Mouse (Mus musculus) kidney, embryonic 16.5 days (tissue): ENCODE data around the gene Atg4d. TPM values are rescaled to one million over a fixed set of nuclear protein-coding genes. Genes with fewer than 3 reads are reported as not detected.
"Not testable (repeated sequence)": the region's sequence is repeated elsewhere in the genome, so short reads cannot be mapped to it uniquely, and the experiment has no call there.

Experiments
- ATAC-seq: fragments of 200-750 bp; cut with Nextera tagmentation; 2 replicates; pipeline ENCODE4 v1.8.0; 2017; ENCODE audit warnings: moderate TSS enrichment; ENCODE audit not compliant: low FRiP score, low TSS enrichment
- H3K27ac ChIP-seq: fragments of 300-500 bp; sonication (generic); 2 replicates; pipeline ENCODE4 v1.5.1; 2014; ENCODE audit warnings: low read length
- H3K27me3 ChIP-seq: fragments of 300-500 bp; sonication (generic); 2 replicates; pipeline ENCODE4 v1.6.1; 2014; ENCODE audit warnings: low read length, control low read depth, mixed read lengths; ENCODE audit not compliant: insufficient read depth
- H3K36me3 ChIP-seq: fragments of 300-500 bp; sonication (generic); 2 replicates; pipeline ENCODE4 v1.6.1; 2014; ENCODE audit warnings: low read length, control low read depth, mixed read lengths; ENCODE audit not compliant: insufficient read depth
- H3K4me1 ChIP-seq: fragments of 300-500 bp; sonication (generic); 2 replicates; pipeline ENCODE4 v1.6.1; 2014; ENCODE audit warnings: low read length, control low read depth, mixed read lengths; ENCODE audit not compliant: insufficient read depth
- H3K4me2 ChIP-seq: fragments of 300-500 bp; sonication (generic); replicated peaks from 2 replicates; pipeline ENCODE4 v1.6.1; 2014; ENCODE audit warnings: low read depth, low read length
- H3K4me3 ChIP-seq: fragments of 300-500 bp; sonication (generic); 2 replicates; pipeline ENCODE4 v1.5.1; 2014; ENCODE audit warnings: mild to moderate bottlenecking, low read length
- H3K9ac ChIP-seq: fragments of 300-500 bp; sonication (generic); replicated peaks from 2 replicates; pipeline ENCODE4 v1.6.1; 2014; ENCODE audit warnings: low read length
- H3K9me3 ChIP-seq: fragments of 300-500 bp; sonication (generic); 2 replicates; pipeline ENCODE4 v1.6.1; 2016; ENCODE audit warnings: low read length, control low read depth
- WGBS: fragments of 180-500 bp; shearing (Covaris S2); extraction: QIAGEN DNeasy Blood & Tissue Kit; methylation state at CpG from one replicate; pipeline ENCODE4 v1.1.7; 2014; 5-methylcytosine and 5-hydroxymethylcytosine counted together
- polyA plus RNA-seq: library from polyadenylated mRNA; unstranded; fragments of >200 nt; fragmentation: Nextera tagmentation; extraction: Ambion mirVana; gene quantifications from 2 replicates; pipeline ENCODE4 v1.2.1, GENCODE M21; 2015

The Atg4d gene
- polyA plus RNA-seq, 1 experiment from 2014 or later, result 64.1 TPM

DNA sequence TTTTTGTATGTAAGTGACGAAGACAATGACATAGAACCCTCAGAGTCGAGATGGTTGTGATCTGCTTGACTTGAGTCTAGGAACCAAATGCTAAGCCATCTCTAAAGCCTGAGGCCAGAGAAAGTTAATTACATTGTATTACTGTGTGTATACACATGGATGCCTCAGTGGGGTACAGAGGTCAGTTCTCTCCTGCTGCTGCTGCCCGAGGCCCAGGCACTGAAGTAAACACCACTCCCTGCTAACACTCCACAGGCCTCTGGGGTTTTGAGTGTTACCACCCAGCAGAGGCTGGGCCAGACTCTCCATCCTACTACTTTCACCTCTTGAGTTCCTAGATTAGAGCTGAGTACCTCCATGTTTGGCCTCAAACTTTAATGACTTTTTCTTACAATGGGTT lies 18.9 kb downstream of the Atg4d start:
- peaks cover 20% of the 10 kb centered on the region for H3K4me1 ChIP-seq
- no peak for ATAC-seq
- H3K4me3 ChIP-seq, result no peak overlapping the region
- H3K27me3 ChIP-seq, result no peaks in the 10 kb centered on the region
- H3K4me2 ChIP-seq, result no peak overlapping the region
- peaks cover 52% of the 10 kb centered on the region for H3K36me3 ChIP-seq
- WGBS, result 79% methylated on average over 3 of the region's 3 CpGs
- no peaks in the 10 kb centered on the region for H3K9me3 ChIP-seq
- H3K9ac ChIP-seq, result 0 out of 2 replicates have a peak overlapping the region, but pooled peaks have one; percentile 8
- no peak overlapping the region for H3K27ac ChIP-seq

DNA sequence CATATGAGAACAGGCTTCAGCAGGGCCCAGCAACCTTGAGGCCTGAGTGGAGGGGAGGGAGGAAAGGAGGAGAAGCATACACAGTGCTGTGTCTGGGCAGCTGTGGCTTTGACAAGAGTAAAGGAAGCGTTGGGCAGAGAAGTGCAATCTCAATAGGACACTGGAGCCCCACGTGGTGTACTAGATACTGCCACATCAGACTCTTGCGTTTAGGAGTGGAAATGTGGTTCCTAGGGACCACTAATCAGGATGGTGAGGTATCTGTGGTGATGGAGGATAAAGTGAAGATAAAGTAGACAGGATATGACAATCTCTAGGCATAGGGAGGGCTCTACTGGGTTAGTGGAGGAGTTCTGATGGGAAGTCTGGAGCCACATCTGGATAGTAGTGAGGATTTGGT lies 21.7 kb downstream of the Atg4d start:
- Histone ChIP-seq H3K4me2 (peak overlapping the region; percentile 75), H3K27ac (no peak overlapping the region), H3K4me3 (peak overlapping the region; percentile 71), H3K9ac (peak overlapping the region; percentile 79), H3K9me3 (no peaks in the 10 kb centered on the region), H3K27me3 (no peaks in the 10 kb centered on the region), H3K36me3 (peaks cover 27% of the 10 kb centered on the region), H3K4me1 (peaks cover 34% of the 10 kb centered on the region)
- WGBS, result 63% methylated on average over 3 of the region's 3 CpGs
- no peak for ATAC-seq

DNA sequence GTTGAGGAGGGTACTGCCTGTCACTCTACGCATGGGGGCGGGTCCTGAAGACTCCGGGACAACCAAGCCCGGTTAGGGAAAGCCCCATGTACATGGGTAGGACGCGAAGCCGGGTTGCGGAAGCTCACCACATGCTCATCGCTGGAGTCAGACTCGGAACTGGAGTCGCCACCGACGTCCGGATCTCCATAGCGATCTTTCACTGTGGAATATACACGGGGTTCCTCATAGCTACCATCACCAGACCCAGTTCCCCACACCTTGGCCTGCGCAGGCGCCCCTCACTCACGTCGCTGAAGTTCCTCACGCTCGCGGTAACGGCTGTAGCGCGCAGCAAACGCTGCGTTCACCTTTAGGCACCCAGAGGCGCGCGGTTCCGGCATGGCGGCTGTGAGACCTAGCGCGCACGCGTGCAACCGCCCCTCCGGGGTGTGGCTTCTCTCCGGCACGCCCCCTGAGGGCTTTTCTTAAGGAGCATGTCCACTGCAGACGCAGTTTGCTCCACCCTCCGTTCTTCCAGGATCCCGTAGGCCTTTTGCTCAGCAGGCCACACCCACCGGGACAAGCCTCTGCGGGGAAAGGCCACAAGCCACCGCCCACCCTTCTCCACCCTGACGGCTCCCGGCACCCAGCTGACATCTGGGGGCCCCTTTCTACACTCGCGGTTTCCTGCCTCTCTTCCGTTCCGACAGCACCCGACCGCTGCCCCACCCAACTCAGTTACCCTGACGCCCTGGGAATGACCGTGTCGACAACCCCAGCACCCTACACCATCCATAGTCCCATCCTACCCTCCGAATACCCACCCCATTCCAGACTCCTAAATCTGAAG lies 22.7 kb downstream of the Atg4d start, which contains the start of gene Kri1:
TSS of gene Kri1 (minus strand) at position 399 of the 832 bp plus-strand sequence.
- Histone ChIP-seq H3K4me2 (peak within 1 kb of the TSS; percentile 75), H3K36me3 (peaks cover 19% of the 10 kb centered on the region), H3K4me1 (peaks cover 34% of the 10 kb centered on the region), H3K4me3 (peak within 1 kb of the TSS; percentile 71), H3K27me3 (no peaks in the 10 kb centered on the region), H3K9me3 (no peaks in the 10 kb centered on the region), H3K27ac (peak within 1 kb of the TSS; percentile 90), H3K9ac (peak within 1 kb of the TSS; percentile 79)
- under 1% methylated on average over 59 of the region's 59 CpGs for WGBS
- ATAC-seq, result peak; percentile 72

DNA sequence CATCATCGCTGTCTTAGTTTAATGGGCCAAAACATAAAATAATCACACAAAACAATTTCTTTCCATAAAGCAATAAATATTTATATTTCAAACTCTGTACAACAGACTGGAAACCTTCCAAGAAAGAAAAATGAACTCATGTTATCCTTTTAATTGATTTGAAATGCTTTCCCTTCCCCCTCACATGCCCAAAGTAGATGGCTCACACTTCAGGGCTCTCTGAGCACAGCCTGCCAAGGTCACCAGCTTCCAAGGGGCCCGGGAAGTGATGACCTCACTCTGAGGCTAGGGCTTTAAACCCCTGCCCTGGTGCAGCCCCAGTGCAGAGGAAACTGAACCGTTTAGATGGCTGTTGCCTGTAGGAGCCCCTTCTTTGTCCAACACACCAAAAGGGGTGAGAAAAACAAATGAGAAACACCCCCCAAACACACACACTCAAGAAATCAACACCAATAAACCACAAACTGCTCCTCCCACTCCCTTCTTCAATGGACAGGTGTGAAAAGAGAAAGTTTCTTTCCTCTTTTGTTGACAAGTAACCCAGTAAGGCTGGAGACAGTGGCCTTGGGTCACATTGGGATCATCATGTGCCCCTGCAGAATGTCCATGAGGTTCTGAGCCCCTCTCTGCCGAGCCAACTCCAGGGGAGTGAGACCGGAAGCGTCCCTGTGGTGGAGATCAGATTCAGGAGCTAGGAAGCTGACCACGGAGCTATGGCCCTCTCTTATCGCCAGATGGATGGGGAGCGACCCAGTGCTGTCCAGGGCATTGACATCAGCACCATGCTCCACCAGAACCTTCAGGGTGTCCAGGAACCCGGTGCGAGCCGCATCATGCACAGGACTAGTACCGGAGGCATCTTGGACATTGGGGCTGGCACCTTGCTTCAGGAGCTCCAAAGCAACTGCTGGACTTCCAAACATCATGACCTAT lies 23.6 kb downstream of the Atg4d start:
- H3K36me3 ChIP-seq, result peaks cover 15% of the 10 kb centered on the region
- H3K27me3 ChIP-seq, result no peaks in the 10 kb centered on the region
- peak overlapping the region; percentile 90 for H3K27ac ChIP-seq
- H3K4me2 ChIP-seq, result peak overlapping the region; percentile 75
- ATAC-seq, result no peak
- peak overlapping the region; percentile 79 for H3K9ac ChIP-seq
- peak overlapping the region; percentile 71 for H3K4me3 ChIP-seq
- H3K9me3 ChIP-seq, result no peaks in the 10 kb centered on the region
- peaks cover 34% of the 10 kb centered on the region for H3K4me1 ChIP-seq
- WGBS, result 71% methylated on average over 13 of the region's 13 CpGs

DNA sequence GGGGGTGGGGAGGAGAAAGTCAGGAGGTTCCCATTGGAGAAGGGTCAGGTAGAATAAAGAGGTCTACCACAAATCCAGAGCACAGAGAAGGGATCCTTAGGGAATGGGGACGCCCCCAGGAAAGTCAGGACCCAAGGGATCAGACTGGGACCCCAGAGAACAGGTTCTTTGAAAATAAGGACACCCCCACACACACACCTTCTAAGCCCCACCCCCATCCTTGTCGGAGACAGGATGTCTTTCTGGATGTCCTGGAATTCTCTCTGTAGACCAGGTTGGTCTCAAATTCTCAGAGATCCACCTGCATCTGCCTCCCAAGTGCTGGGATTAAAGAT lies 24.2 kb downstream of the Atg4d start:
- Histone ChIP-seq H3K9ac (no peak overlapping the region), H3K4me1 (peaks cover 34% of the 10 kb centered on the region), H3K27ac (no peak overlapping the region; the same call in 1 of the 2 replicates), H3K9me3 (no peaks in the 10 kb centered on the region), H3K27me3 (no peaks in the 10 kb centered on the region), H3K4me2 (peak overlapping the region; percentile 69), H3K36me3 (peaks cover 9% of the 10 kb centered on the region), H3K4me3 (peak overlapping the region; percentile 84)
- WGBS, result 79% methylated on average over 2 of the region's 2 CpGs
- no peak for ATAC-seq

DNA sequence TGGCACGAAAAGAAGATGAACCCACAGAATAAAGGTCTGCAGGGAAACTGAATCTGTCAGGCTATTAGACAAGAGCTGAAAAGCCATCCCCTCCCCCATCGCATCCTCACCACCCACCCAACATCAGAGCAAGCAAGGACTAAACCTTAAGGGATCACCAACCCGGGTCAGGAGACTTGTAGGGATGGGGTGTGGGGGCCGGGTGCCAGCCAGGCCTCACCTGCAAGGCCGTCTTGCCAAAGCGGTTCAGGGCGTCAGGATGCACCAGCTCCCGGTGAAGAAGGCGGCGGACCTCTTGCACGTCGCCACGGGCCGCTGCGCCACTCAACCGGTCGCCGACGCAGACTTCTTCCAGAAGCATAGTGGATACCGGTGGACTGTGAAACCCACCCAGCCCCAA lies 25.5 kb downstream of the Atg4d start:
- Histone ChIP-seq H3K4me2 (peak overlapping the region; percentile 69), H3K4me1 (peaks cover 34% of the 10 kb centered on the region), H3K36me3 (peaks cover 6% of the 10 kb centered on the region; the same call in 1 of the 2 replicates), H3K9ac (peak overlapping the region; percentile 87), H3K4me3 (peak overlapping the region; percentile 84), H3K27me3 (no peaks in the 10 kb centered on the region), H3K9me3 (no peaks in the 10 kb centered on the region), H3K27ac (peak overlapping the region; percentile 85)
- no peak for ATAC-seq
- WGBS, result under 1% methylated on average over 20 of the region's 20 CpGs

DNA sequence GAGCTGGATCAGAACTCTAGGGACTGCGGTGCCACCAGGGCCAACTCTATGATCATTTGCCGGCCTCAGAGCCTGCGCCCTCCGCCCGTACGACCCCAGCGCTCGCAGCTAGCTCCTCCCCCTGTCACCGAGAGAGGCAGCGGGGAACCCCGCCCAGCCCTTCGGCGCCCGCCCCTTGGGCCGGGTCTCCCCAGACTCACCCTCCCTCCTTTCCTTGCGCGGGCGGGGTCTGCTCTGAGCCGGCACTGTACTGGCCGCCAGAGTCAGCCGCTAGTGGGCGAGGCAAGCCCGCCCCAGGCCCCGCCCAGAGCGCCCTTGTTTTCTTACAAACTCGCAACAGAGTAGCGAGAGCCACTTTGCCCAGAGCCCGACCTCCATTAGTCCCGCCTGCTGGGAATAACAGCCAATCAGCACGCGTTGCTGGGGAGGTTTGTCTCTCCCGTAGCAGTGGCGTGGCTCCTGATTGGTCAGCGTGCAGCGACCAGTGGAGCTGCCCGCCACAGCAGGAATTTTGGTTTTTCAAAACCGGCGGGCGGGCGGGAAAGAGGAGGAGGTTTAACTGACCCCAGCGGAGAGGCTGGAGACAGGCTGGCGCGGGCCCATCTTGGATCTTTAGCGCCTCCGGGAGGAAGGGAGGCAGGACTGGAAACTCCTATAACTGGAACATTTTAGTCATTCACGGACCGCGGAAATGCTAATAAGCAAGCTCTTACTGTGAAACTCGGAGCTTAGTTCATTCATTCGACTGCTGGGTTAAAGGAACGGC lies 26.1 kb downstream of the Atg4d start, which contains the start of gene Cdkn2d:
TSS of gene Cdkn2d (minus strand) at position 386 of the 766 bp plus-strand sequence.
- Histone ChIP-seq H3K36me3 (peaks cover 6% of the 10 kb centered on the region; the same call in 1 of the 2 replicates), H3K4me1 (peaks cover 34% of the 10 kb centered on the region), H3K9me3 (no peaks in the 10 kb centered on the region), H3K9ac (peak within 1 kb of the TSS; percentile 87), H3K27me3 (no peaks in the 10 kb centered on the region), H3K27ac (peak within 1 kb of the TSS; percentile 96), H3K4me3 (peak within 1 kb of the TSS; percentile 84), H3K4me2 (peak within 1 kb of the TSS; percentile 69)
- ATAC-seq, result peak; percentile 97
- WGBS, result under 1% methylated on average over 41 of the region's 51 CpGs

DNA sequence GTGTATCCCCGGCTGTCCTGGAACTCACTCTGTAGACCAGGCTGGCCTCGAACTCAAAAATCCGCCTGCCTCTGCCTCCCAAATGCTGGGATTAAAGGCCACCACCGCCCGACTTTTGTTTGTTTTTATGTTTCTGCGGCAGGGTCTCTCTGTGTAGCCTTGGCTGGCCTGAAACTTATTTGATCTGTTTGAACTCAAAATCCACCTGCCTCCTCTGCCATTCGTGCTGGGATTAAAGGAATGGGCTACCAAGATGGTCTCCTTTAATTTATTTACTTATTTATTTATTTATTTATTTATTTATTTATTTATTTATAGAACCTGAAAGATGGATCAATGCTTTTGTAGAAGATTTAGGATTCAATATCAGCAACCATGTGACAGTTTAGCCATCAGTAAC lies 26.8 kb downstream of the Atg4d start:
- Histone ChIP-seq H3K4me2 (peak overlapping the region; percentile 56), H3K4me3 (peak overlapping the region; percentile 84), H3K27ac (peak overlapping the region; percentile 96), H3K4me1 (peaks cover 27% of the 10 kb centered on the region), H3K9ac (peak overlapping the region; percentile 68)
- H3K27me3 ChIP-seq, ATAC-seq, H3K36me3 ChIP-seq, H3K9me3 ChIP-seq: not testable (repeated sequence)
- WGBS, result 16% methylated on average over 7 of the region's 7 CpGs

DNA sequence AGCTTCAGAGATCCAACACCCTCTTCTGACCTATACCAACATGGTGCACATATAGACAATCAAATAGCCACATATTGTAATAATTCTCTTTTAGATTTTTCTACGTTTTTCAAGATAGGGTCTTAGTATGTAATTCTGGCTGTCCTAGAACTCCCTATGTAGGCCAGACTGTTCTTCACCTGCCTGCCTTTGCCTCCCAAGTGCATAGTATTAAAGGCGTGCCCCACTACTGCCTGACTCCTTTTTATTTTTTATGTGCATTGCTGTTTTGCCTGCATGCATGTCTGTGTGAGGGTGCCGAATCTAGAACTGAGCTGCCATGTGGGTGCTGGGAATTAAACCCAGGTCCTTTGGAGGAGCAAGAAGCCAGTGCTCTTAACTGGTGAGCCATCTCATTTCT lies 27.2 kb downstream of the Atg4d start:
- H3K27ac ChIP-seq, result no peak overlapping the region
- no peak for ATAC-seq
- H3K9me3 ChIP-seq, result no peaks in the 10 kb centered on the region
- 93% methylated on average over 3 of the region's 3 CpGs for WGBS
- no peak overlapping the region; the same call in 1 of the 2 replicates for H3K4me3 ChIP-seq
- H3K27me3 ChIP-seq, result no peaks in the 10 kb centered on the region
- H3K4me1 ChIP-seq, result peaks cover 23% of the 10 kb centered on the region
- H3K4me2 ChIP-seq, result no peak overlapping the region
- peaks cover 6% of the 10 kb centered on the region; the same call in 1 of the 2 replicates for H3K36me3 ChIP-seq
- H3K9ac ChIP-seq, result no peak overlapping the region
